Comparison of ENCODE assay signal across 13 mouse cellular contexts in the genomic region with DNA sequence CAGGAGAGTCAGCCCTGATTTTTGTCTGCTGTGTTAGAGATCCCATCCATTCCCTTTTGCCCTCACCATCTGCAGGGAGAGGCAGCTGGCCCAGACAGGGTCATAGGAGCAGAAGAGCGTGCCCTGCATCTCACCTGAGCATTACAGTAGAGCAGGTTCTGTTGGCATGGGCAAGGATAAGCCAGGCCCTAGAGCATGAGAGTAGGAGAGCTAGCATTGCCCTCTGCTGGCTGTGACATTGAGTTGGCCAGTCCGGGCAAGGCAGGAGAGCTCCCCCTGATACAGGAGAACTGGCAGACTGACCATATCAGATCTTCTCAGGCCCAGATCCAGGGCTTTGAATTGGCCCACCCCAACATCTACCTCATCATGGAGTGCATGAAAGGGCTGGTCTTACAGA.
DNase-seq lines count a peak whose midpoint lies in the region; ATAC-seq and TF ChIP-seq lines count a peak whose summit lies in the region.
"Had no signal": no experiment of that assay in that cellular context is flagged by ENCODE, and none has a peak within 500 bp of the region (broad histone marks: within the 10 kb centered on the region; RNA-seq: fewer than 3 reads in every experiment).

No protein-coding gene starts in this region.

- ATAC-seq in hindbrain, embryonic 14.5 days (ENCODE audit: low FRiP score): no peak; the same call in 1 of the 2 replicates
- ATAC-seq in midbrain, embryonic 12.5 days (ENCODE audit: low FRiP score, low read depth): 0 out of 2 replicates have a peak, but pooled peaks have one; percentile 52
- ATAC-seq in midbrain, embryonic 16.5 days: no peak
- ATAC-seq in intestine, postnatal 0 days: no peak
- ATAC-seq: activated CD4-positive, CD25-positive, alpha-beta regulatory T cell, adult 4 months; inflammation-experienced regulatory T-cells, adult 6 months; liver, embryonic 12.5 days had no signal

- WGBS in hindbrain, embryonic 10.5 days: 71% methylated on average over 2 of the region's 2 CpGs
- WGBS in hindbrain, embryonic 14.5 days: 86% methylated on average over 2 of the region's 2 CpGs
- 76% methylated on average over 2 of the region's 2 CpGs for WGBS in midbrain, embryonic 12.5 days
- WGBS in midbrain, embryonic 16.5 days: 70% methylated on average over 2 of the region's 2 CpGs
- 72% methylated on average over 2 of the region's 2 CpGs for WGBS in intestine, postnatal 0 days

- no peaks in the 10 kb centered on the region for H3K27me3 ChIP-seq in hindbrain, embryonic 10.5 days (ENCODE audit: insufficient read depth, poor library complexity, severe bottlenecking)
- H3K27me3 ChIP-seq in hindbrain, embryonic 14.5 days (ENCODE audit: control insufficient read depth, insufficient read depth, low read length): no peaks in the 10 kb centered on the region
- H3K27me3 ChIP-seq in midbrain, embryonic 12.5 days: no peaks in the 10 kb centered on the region
- no peaks in the 10 kb centered on the region for H3K27me3 ChIP-seq in midbrain, embryonic 16.5 days (ENCODE audit: control insufficient read depth, insufficient read depth, low read depth, low read length)
- no peaks in the 10 kb centered on the region for H3K27me3 ChIP-seq in intestine, postnatal 0 days (replicated peaks; ENCODE audit: control insufficient read depth, insufficient read depth, low read length)
- H3K27me3 ChIP-seq: heart, embryonic 12.5 days; liver, embryonic 12.5 days had no signal

- H3K4me1 ChIP-seq in hindbrain, embryonic 10.5 days (replicated peaks): no peaks in the 10 kb centered on the region
- H3K4me1 ChIP-seq in hindbrain, embryonic 14.5 days (replicated peaks; ENCODE audit: control insufficient read depth, insufficient read depth, low read length): no peaks in the 10 kb centered on the region
- no peaks in the 10 kb centered on the region for H3K4me1 ChIP-seq in midbrain, embryonic 12.5 days
- H3K4me1 ChIP-seq in midbrain, embryonic 16.5 days (ENCODE audit: control insufficient read depth, insufficient read depth, low read length): no peaks in the 10 kb centered on the region
- H3K4me1 ChIP-seq in intestine, postnatal 0 days (replicated peaks; ENCODE audit: control insufficient read depth, insufficient read depth, low read length): no peaks in the 10 kb centered on the region
- H3K4me1 ChIP-seq: heart, embryonic 12.5 days; liver, embryonic 12.5 days had no signal

- no peak overlapping the region for H3K4me3 ChIP-seq in hindbrain, embryonic 10.5 days
- H3K4me3 ChIP-seq in hindbrain, embryonic 14.5 days (replicated peaks; ENCODE audit: low read length): no peak overlapping the region
- H3K4me3 ChIP-seq in midbrain, embryonic 12.5 days: no peak overlapping the region
- no peak overlapping the region for H3K4me3 ChIP-seq in midbrain, embryonic 16.5 days (ENCODE audit: low read depth, low read length)
- H3K4me3 ChIP-seq in intestine, postnatal 0 days (ENCODE audit: low read depth, low read length): no peak overlapping the region
- H3K4me3 ChIP-seq: heart, embryonic 12.5 days; left cerebral cortex, adult 2 months; liver, embryonic 12.5 days had no signal

- no peak overlapping the region for H3K27ac ChIP-seq in hindbrain, embryonic 10.5 days
- no peak overlapping the region for H3K27ac ChIP-seq in hindbrain, embryonic 14.5 days
- H3K27ac ChIP-seq in midbrain, embryonic 12.5 days (replicated peaks): no peak overlapping the region
- no peak overlapping the region for H3K27ac ChIP-seq in midbrain, embryonic 16.5 days (ENCODE audit: low read length)
- H3K27ac ChIP-seq in intestine, postnatal 0 days (ENCODE audit: low read depth, low read length): no peak overlapping the region
- H3K27ac ChIP-seq: left cerebral cortex, adult 2 months; liver, embryonic 12.5 days had no signal

- H3K36me3 ChIP-seq in hindbrain, embryonic 10.5 days: no peaks in the 10 kb centered on the region
- no peaks in the 10 kb centered on the region for H3K36me3 ChIP-seq in hindbrain, embryonic 14.5 days (replicated peaks; ENCODE audit: control insufficient read depth, insufficient read depth)
- H3K36me3 ChIP-seq in midbrain, embryonic 12.5 days: no peaks in the 10 kb centered on the region
- no peaks in the 10 kb centered on the region for H3K36me3 ChIP-seq in midbrain, embryonic 16.5 days (ENCODE audit: control insufficient read depth, insufficient read depth, low read length)
- no peaks in the 10 kb centered on the region for H3K36me3 ChIP-seq in intestine, postnatal 0 days (ENCODE audit: control insufficient read depth, insufficient read depth)
- H3K36me3 ChIP-seq: heart, embryonic 12.5 days; liver, embryonic 12.5 days had no signal

- no peak; the same call in 1 of the 2 replicates for TF ChIP-seq CTCF in intestine, postnatal 0 days (IDR thresholded peaks at IDR 0.05; ENCODE audit: low read depth)

- H3K9me3 ChIP-seq in hindbrain, embryonic 10.5 days: no peaks in the 10 kb centered on the region
- no peaks in the 10 kb centered on the region for H3K9me3 ChIP-seq in hindbrain, embryonic 14.5 days (ENCODE audit: control insufficient read depth, low read length)
- H3K9me3 ChIP-seq in midbrain, embryonic 12.5 days: no peaks in the 10 kb centered on the region
- H3K9me3 ChIP-seq in midbrain, embryonic 16.5 days (replicated peaks; ENCODE audit: control insufficient read depth, low read length, poor library complexity, severe bottlenecking): no peaks in the 10 kb centered on the region
- no peaks in the 10 kb centered on the region for H3K9me3 ChIP-seq in intestine, postnatal 0 days (ENCODE audit: control insufficient read depth)
- H3K9me3 ChIP-seq: heart, embryonic 12.5 days; liver, embryonic 12.5 days had no signal

- DNase-seq in hindbrain, embryonic 10.5 days (ENCODE audit: low spot score): peak; percentile 8
- DNase-seq in hindbrain, embryonic 14.5 days (ENCODE audit: low spot score): no peak
- DNase-seq in adrenal gland, postnatal 36 days: peak; percentile 20 to 26
- peak; percentile 10 for DNase-seq in retina, postnatal 1 day
- no peak for DNase-seq in spleen, adult 12 weeks (ENCODE audit: low spot score)

- no peak overlapping the region for H3K9ac ChIP-seq in hindbrain, embryonic 14.5 days
- no peak overlapping the region for H3K9ac ChIP-seq in midbrain, embryonic 12.5 days (replicated peaks)
- H3K9ac ChIP-seq in midbrain, embryonic 16.5 days (ENCODE audit: low read depth, low read length): no peak overlapping the region
- H3K9ac ChIP-seq in intestine, postnatal 0 days (ENCODE audit: low read depth, low read length): no peak overlapping the region
- H3K9ac ChIP-seq: heart, embryonic 12.5 days; liver, embryonic 12.5 days had no signal

- H3K4me2 ChIP-seq in hindbrain, embryonic 14.5 days (replicated peaks): no peak overlapping the region
- H3K4me2 ChIP-seq in midbrain, embryonic 12.5 days (replicated peaks): no peak overlapping the region
- no peak overlapping the region for H3K4me2 ChIP-seq in midbrain, embryonic 16.5 days (ENCODE audit: low read length)
- H3K4me2 ChIP-seq in intestine, postnatal 0 days (replicated peaks; ENCODE audit: low read depth): no peak overlapping the region
- H3K4me2 ChIP-seq: heart, embryonic 12.5 days; liver, embryonic 12.5 days had no signal

Comparison
In these comparisons a context has a peak if more than half of its experiments do, and no peak if none do; other contexts are left out.
1. DNase-seq: peak in hindbrain, embryonic 10.5 days (single experiment), adrenal gland, postnatal 36 days (2 of 2) and retina, postnatal 1 day (single experiment); none in hindbrain, embryonic 14.5 days (single experiment) and spleen, adult 12 weeks (single experiment).